Mouse (Mus musculus) cerebellum, postnatal 10 days (tissue): ENCODE measurements around the gene Gpr34.

Experiments used
- DNase-seq, 2 experiments: peaks; one replicate each; pipeline ENCODE4 v3.0.0; 2021; ENCODE audit warnings: mixed read lengths in 2 of 2

The Gpr34 gene

DNA sequence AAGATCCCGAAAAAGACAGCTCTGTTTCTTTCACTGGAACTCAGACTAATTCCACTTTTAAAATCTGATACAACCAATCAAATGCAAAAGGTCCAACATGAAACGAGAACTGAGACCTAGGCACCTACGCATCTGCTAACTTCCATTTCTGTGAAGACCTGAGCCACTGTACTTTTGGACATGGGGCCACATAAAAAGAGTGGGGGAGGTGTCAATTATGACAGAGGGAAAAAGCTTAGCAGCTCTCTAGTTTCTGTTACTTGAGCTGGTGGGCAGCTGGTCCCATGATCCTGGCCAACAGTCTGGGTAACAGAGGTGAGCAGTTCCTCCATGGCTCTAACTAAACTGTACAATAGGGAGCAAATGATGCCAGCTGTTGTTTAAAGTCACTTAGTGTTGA lies 41.1 kb downstream of the Gpr34 start:
- DNase-seq: no peak

DNA sequence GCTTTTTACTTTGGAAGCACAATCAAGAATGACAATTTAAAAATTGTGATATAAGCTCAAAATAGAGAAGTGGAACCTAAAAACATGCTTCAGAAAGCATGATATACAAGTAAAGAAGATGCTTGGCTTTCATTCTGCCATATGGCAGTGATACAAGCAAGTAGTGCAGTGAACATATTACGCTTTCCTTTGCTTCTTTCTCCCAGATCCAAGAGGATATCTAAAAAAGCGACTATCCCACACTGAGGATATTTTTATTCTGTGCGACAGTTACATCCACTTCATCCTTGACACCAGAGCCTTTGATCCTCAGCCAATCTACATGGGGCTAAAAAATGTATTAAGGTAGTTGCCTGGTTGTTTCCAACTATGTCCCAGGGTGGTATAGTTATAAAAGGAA lies 49.9 kb downstream of the Gpr34 start:
- no peak for DNase-seq

DNA sequence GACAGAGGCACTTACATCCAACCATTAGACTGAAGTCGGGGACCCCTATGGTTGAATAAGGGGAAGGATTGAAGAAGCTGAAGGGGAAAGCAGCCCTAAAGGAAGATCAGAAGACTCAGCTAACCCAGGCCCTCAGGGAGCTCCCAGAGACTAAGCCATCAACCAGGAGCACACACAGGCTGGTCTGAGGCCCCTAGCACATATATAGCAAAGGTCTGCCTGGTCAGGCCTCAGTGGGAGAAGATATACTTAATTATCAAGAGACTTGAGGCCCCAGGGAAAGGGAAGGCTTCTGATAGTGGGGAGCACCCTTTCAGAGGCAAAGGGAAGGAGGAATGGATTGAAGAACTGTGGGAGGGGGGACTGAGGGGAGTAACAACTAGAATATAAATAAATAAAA lies 54.7 kb downstream of the Gpr34 start:
- DNase-seq: no peak

- no peak for DNase-seq
Measured at GRCm38 (mm10) chrX:13688356-13688755, 56.5 kb downstream of the Gpr34 start.
